Mouse (Mus musculus) midbrain, embryonic 12.5 days (tissue): ENCODE measurements around the gene Cir1. TPM values are rescaled to one million over a fixed set of nuclear protein-coding genes. Genes with fewer than 3 reads are reported as not detected.

Source experiments
- ATAC-seq: fragments of 200-750 bp; cut with Nextera tagmentation; 2 replicates; pipeline ENCODE4 v1.8.0; 2017; ENCODE audit warnings: low read depth, moderate TSS enrichment, moderate library complexity; ENCODE audit not compliant: low FRiP score
- H3K27ac ChIP-seq: fragments of 300-500 bp; sonication (generic); replicated peaks from 2 replicates; pipeline ENCODE4 v1.5.1; 2016; ENCODE audit warnings: mild to moderate bottlenecking
- H3K27me3 ChIP-seq: fragments of 300-500 bp; sonication (generic); 2 replicates; pipeline ENCODE4 v1.6.1; 2016; ENCODE audit warnings: mild to moderate bottlenecking
- H3K36me3 ChIP-seq: fragments of 300-500 bp; sonication (generic); 2 replicates; pipeline ENCODE4 v1.6.1; 2016
- H3K4me1 ChIP-seq: fragments of 300-500 bp; sonication (generic); 2 replicates; pipeline ENCODE4 v1.6.1; 2016
- H3K4me2 ChIP-seq: fragments of 300-500 bp; sonication (generic); replicated peaks from 2 replicates; pipeline ENCODE4 v1.6.1; 2016; ENCODE audit warnings: mild to moderate bottlenecking, moderate library complexity
- H3K4me3 ChIP-seq: fragments of 300-500 bp; sonication (generic); 2 replicates; pipeline ENCODE4 v1.5.1; 2016; ENCODE audit warnings: mild to moderate bottlenecking
- H3K9ac ChIP-seq: fragments of 300-500 bp; sonication (generic); replicated peaks from 2 replicates; pipeline ENCODE4 v1.6.1; 2016; ENCODE audit warnings: mild to moderate bottlenecking, moderate library complexity
- H3K9me3 ChIP-seq: fragments of 300-500 bp; sonication (generic); 2 replicates; pipeline ENCODE4 v1.6.1; 2016; ENCODE audit warnings: mild to moderate bottlenecking
- WGBS: fragments of 180-500 bp; shearing (Covaris S2); methylation state at CpG from one replicate; pipeline ENCODE4 v1.1.7; 2016; 5-methylcytosine and 5-hydroxymethylcytosine counted together
- polyA plus RNA-seq: library from polyadenylated mRNA; unstranded; fragments of >200 nt; fragmentation: Nextera tagmentation; extraction: Ambion mirVana; gene quantifications from 2 replicates; pipeline ENCODE4 v1.2.1, GENCODE M21; 2016

The Cir1 gene
- polyA plus RNA-seq, result 24.7 and 28.3 TPM in 2 replicates

DNA sequence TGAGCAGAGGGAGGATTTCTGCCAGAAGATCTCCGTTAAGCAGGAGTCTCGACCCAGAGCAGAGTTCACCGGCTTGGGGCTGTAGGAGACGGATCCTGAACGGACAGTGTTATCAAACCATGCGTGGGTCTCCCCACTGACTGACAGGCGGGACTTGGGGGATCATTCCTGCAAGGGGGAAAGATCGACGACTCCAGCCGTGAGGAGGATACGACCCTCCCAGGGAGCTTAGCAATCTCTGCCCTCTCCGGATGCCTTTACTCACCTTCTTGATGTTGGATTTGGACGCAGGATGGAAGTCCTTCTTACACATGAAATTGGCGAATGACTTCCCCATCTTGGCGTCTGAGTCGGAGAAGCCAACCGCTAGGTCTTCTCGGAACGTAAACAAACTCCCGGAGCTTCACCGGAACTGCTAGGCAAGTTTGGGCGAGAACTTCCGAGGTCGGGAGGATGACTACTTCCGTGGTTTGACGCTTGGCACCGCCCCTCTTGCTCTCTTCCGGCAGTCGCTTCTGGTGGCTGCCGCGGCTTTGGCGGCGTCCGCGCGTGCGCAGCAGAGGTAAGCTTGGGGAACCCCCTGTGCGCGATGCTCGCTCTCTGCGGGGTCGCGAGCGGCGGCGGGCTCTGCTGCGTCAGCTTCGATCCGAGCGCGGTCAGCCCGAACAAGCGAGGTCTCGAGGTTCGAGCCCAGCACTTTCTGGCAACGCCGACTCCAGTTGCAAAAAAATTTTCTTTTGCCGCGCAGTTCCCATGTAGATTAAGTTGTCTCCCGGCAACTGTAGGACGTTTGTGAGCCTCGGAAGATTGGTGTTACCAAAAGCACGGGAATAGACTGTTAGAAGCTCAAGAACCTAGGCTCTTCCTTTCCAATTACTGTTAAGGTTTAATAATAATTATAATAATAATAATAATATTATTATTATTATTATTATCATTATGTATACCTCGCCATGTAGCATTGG, at the start of gene Cir1, which contains the start of gene Scrn3:
Gene Cir1 (minus strand): TSS at position 550 of the 965 bp plus-strand sequence.
Gene Scrn3 (plus strand): TSS at position 450 of the 965 bp plus-strand sequence.
- H3K4me2 ChIP-seq, result peak within 1 kb of the TSS; percentile 95
- H3K27me3 ChIP-seq, result no peaks in the 10 kb centered on the region
- H3K36me3 ChIP-seq, result peaks cover 18% of the 10 kb centered on the region
- no peaks in the 10 kb centered on the region for H3K9me3 ChIP-seq
- H3K4me3 ChIP-seq, result peak within 1 kb of the TSS; percentile 81
- peak within 1 kb of the TSS; percentile 76 for H3K9ac ChIP-seq
- H3K27ac ChIP-seq, result peak within 1 kb of the TSS; percentile 76
- WGBS, result under 1% methylated on average over 64 of the region's 64 CpGs
- ATAC-seq, result peak; percentile 97
- H3K4me1 ChIP-seq, result peaks cover 17% of the 10 kb centered on the region

DNA sequence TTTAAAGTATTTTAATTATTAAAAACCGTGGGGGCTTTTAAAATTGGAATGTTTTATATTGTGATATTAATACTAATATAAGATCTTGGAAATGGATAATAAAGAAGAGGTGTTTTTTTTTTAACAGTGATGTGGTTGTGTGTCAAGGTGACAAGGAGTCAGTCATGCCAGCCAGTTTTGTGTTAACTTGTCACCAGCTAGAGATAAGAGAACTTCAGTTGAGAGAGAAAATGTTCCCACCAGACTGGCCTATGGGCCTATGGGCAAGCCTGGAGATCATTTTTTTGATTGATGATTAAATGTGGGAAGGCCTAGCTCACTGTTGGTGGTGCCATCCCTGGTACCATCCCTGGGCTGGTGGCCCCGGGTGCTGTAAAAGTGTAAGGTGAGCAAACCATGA, 48.0 kb upstream of the Cir1 start:
- H3K36me3 ChIP-seq, result no peaks in the 10 kb centered on the region
- no peak overlapping the region for H3K9ac ChIP-seq
- H3K4me3 ChIP-seq, result no peak overlapping the region
- WGBS, result 82% methylated on average over 2 of the region's 2 CpGs
- no peak overlapping the region for H3K4me2 ChIP-seq
- H3K27me3 ChIP-seq, result no peaks in the 10 kb centered on the region
- H3K27ac ChIP-seq, result no peak overlapping the region
- no peaks in the 10 kb centered on the region for H3K9me3 ChIP-seq
- ATAC-seq, result no peak
- H3K4me1 ChIP-seq, result no peaks in the 10 kb centered on the region

DNA sequence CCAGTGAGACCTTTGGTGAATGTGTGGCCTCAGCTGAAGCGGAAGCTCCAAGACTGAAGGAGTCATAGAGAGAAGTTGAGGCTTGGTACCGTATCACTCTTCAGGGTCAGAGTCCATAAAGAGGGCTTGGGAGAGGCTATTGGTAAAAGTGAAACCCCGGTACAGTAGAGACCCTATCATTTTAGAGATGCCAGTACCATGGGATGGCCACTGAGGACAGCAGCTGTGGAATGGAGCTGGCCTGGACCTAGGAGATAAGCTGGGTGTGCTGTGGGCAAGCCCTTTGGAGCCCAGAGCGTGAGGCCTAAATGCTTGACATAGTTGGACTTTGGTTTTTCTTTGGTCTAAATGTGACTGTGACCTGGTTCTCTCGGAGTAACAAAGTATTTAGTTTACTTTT, 47.4 kb upstream of the Cir1 start:
- Histone ChIP-seq H3K27ac (no peak overlapping the region), H3K27me3 (no peaks in the 10 kb centered on the region), H3K4me1 (no peaks in the 10 kb centered on the region), H3K4me2 (no peak overlapping the region), H3K9ac (no peak overlapping the region), H3K36me3 (no peaks in the 10 kb centered on the region), H3K4me3 (no peak overlapping the region), H3K9me3 (no peaks in the 10 kb centered on the region)
- no peak for ATAC-seq
- 95% methylated on average over 5 of the region's 5 CpGs for WGBS

DNA sequence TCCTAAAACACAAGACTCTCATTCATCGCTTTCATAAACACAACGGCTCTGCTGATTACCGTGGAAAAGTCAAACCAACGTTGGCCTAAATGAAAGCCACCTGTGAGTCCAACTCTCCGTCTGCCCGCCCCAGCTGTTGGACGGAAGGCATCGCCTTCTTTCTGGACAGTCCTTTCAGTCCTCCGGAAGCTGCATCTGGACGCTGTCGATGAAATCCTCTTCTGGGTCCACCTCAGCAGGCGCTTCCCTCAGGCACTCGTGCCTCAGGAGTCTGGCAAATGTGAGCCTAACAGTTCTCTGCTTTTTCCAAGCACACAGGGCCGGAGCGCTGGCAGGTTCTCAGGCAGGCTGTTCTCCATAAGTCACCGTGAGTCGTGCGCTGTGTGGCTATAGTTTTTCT, 44.5 kb upstream of the Cir1 start:
- WGBS, result 82% methylated on average over 18 of the region's 18 CpGs
- no peaks in the 10 kb centered on the region for H3K36me3 ChIP-seq
- H3K4me3 ChIP-seq, result no peak overlapping the region
- no peaks in the 10 kb centered on the region for H3K9me3 ChIP-seq
- H3K9ac ChIP-seq, result no peak overlapping the region
- no peak overlapping the region for H3K4me2 ChIP-seq
- H3K27me3 ChIP-seq, result no peaks in the 10 kb centered on the region
- peaks cover 2% of the 10 kb centered on the region; the same call in 1 of the 2 replicates for H3K4me1 ChIP-seq
- no peak overlapping the region for H3K27ac ChIP-seq
- ATAC-seq, result no peak

DNA sequence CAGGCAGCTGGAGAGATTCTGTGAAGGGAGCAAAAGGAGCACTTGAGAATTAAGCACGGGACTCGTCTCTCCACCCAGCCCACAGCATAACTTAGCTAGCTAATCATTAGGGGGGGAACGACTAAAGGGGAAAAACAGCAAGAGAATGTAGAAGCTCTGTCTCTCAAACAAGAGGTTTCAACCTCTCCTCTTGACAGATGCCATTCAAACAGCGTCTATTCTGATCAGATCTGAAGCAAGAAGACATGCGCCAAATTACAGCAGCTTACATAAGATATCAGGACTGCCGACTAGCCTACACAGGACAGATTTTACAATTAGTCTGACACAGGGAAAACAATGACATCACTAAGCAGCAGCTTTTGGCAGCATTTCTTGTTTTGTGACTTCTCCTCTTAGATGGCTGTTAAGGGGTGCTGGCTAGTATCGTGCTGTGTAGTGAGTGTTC, 39.5 kb upstream of the Cir1 start:
- Histone ChIP-seq H3K4me1 (peaks cover 12% of the 10 kb centered on the region), H3K27ac (no peak overlapping the region), H3K4me3 (no peak overlapping the region), H3K36me3 (no peaks in the 10 kb centered on the region), H3K9ac (no peak overlapping the region), H3K4me2 (no peak overlapping the region), H3K9me3 (no peaks in the 10 kb centered on the region), H3K27me3 (no peaks in the 10 kb centered on the region)
- WGBS, result 52% methylated on average over 7 of the region's 7 CpGs
- ATAC-seq, result no peak

DNA sequence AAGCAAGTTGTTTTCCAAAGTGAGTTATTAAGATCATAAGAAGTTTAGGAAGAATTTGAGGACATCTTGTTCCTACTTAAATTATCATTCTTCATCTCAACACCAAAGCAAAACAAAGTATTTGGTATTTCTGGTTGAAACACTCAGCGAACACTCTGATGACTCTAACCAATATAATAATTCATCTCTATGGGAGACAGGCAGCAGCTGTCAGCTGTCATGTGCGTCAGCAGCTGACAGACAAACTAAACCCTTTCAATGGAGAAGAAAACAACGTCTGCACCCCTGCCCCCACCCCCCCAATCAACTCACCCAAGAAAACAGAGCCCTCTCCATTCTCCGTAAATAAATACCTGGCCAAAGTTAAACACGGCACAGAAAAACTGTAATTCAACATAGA, 39.0 kb upstream of the Cir1 start:
- Histone ChIP-seq H3K4me3 (no peak overlapping the region), H3K27ac (no peak overlapping the region), H3K27me3 (no peaks in the 10 kb centered on the region), H3K4me1 (peaks cover 12% of the 10 kb centered on the region), H3K36me3 (no peaks in the 10 kb centered on the region), H3K9me3 (no peaks in the 10 kb centered on the region), H3K4me2 (no peak overlapping the region), H3K9ac (no peak overlapping the region)
- no peak for ATAC-seq
- 61% methylated on average over 5 of the region's 5 CpGs for WGBS

DNA sequence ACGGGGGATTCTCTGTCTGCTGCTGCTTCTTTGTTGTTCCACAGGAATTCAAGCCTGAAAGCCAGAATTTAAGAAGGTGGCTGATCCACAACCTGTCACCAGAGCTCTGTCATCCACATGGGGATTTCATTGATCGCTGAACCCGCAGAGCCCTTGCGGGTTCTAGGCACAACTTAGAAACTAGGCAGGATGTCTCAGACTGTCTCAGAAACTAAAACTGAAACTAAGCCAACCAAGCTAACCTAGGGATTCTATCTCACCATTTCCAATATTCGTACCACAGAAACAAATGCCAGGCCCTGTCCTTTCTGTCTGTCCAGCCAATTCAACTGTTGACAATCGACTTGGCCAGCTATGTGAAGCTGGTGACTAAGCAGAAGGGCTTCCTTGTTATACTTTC, 35.7 kb upstream of the Cir1 start:
- no peaks in the 10 kb centered on the region for H3K36me3 ChIP-seq
- ATAC-seq, result no peak

DNA sequence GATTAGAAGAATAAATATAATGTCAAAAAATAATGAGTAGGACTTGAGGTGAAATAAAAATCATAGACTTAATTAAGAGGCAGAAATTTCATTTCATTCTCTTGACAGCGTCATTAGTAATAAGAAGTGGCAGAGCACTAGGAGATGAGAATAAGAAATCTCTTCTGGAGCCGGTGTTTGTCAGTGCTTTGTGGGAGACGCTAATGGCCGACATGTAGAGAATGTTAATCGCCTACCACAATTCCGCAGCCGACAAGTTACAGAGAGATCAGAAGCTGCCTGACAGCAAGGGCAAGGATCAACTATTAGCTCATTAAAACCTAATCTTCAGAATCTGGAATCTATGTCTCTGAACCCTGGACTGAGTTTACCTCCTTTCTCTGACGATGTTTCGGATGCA, 35.3 kb upstream of the Cir1 start:
- ATAC-seq, result no peak
- H3K9ac ChIP-seq, result no peak overlapping the region
- H3K4me1 ChIP-seq, result peaks cover 12% of the 10 kb centered on the region
- H3K4me3 ChIP-seq, result no peak overlapping the region
- WGBS, result 69% methylated on average over 9 of the region's 9 CpGs
- H3K9me3 ChIP-seq, result no peaks in the 10 kb centered on the region
- H3K27me3 ChIP-seq, result no peaks in the 10 kb centered on the region
- H3K36me3 ChIP-seq, result no peaks in the 10 kb centered on the region
- H3K27ac ChIP-seq, result no peak overlapping the region
- H3K4me2 ChIP-seq, result no peak overlapping the region

More for the DNA sequence above, 35.7 kb upstream of the Cir1 start:
- H3K4me1 ChIP-seq, result peaks cover 12% of the 10 kb centered on the region
- 86% methylated on average over 6 of the region's 6 CpGs for whole genome bisulfite sequencing
- H3K4me2 ChIP-seq, result no peak overlapping the region
- H3K9me3 ChIP-seq, result no peaks in the 10 kb centered on the region
- H3K27me3 ChIP-seq, result no peaks in the 10 kb centered on the region
- H3K4me3 ChIP-seq, result no peak overlapping the region
- no peak overlapping the region for H3K27ac ChIP-seq
- no peak overlapping the region for H3K9ac ChIP-seq

DNA sequence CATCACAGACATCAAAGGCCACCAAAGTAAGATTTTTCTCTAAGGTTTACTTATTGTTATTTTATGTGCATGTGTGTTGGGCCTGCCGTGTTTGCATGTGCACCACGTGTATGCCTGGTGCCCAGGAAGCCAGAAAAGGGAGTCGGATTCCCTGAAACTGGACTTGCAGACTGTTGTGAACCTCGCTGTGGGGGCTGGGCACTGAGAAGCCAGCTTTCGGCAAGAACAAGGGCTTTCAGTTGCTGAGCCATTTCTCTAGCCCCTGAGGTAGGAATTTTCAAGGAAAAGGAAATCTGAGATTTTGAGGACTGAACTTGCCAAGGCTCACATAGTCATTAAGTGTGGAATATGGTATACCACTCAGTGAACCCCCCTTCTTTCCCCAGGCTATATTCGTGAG, 34.6 kb upstream of the Cir1 start:
- Histone ChIP-seq H3K4me2 (no peak overlapping the region), H3K4me1 (peaks cover 12% of the 10 kb centered on the region), H3K9ac (no peak overlapping the region), H3K27ac (no peak overlapping the region), H3K36me3 (no peaks in the 10 kb centered on the region), H3K9me3 (no peaks in the 10 kb centered on the region), H3K27me3 (no peaks in the 10 kb centered on the region), H3K4me3 (no peak overlapping the region)
- no peak for ATAC-seq
- WGBS, result 69% methylated on average over 6 of the region's 6 CpGs

DNA sequence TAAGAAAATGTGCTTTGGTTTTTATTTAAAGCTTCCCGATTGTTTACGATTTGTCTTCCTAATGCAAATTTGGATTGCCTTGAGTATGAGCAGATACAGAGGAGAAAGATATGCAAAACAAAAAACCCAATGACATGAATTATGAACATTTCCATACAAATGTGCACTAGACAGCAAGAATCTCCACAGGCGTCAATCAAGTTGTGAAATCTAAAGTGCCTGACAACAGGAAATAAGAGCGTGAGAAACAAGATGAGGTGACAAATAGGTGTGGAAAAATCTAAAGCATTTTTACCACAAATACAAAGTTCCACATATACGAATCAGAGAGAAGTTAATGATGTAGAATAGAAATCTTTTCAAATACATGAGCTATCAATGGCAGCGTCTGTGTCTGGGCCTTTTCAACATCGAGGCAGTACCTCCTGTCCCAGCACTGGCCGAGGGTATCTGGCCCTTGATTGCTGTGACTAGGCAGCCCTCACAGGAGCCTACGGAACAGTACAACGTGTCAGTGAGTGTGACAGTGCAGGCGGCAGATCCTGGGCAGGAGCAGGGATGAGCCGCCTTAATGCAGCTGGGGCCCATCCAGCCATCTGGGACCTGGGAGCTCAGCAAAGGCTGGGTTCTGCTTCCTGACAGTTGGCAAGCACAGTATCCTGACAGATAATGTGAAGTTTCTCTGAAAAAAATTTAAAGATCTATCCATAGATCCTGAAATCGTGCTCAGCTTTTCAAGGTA, 34.0 kb upstream of the Cir1 start:
- no peaks in the 10 kb centered on the region for H3K9me3 ChIP-seq
- H3K4me1 ChIP-seq, result peaks cover 5% of the 10 kb centered on the region
- H3K9ac ChIP-seq, result no peak overlapping the region
- H3K27ac ChIP-seq, result no peak overlapping the region
- no peaks in the 10 kb centered on the region for H3K27me3 ChIP-seq
- 71% methylated on average over 13 of the region's 13 CpGs for WGBS
- no peak overlapping the region for H3K4me3 ChIP-seq
- no peak for ATAC-seq
- no peak overlapping the region for H3K4me2 ChIP-seq
- H3K36me3 ChIP-seq, result no peaks in the 10 kb centered on the region

DNA sequence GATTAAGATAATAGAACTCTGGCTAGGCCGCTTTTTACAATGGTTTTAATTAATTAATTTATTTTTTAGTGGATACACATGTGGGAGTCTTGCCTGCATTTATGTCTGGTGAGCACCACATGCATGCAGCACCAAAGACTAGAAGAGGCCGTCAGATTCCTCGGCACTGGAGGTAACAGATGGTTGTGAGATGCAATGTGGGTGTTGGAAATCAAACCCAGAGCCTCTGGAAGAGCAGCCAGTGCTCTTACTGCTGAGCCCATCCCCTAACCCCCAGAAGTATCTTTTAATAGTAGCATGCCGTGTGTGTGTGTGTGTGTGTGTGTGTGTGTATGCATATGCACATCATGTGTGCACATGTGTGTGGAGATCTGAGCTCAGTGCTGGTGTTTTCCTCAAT, 32.7 kb upstream of the Cir1 start:
- Histone ChIP-seq H3K4me1 (peaks cover 4% of the 10 kb centered on the region; the same call in 1 of the 2 replicates), H3K27me3 (no peaks in the 10 kb centered on the region), H3K9ac (no peak overlapping the region), H3K9me3 (no peaks in the 10 kb centered on the region), H3K36me3 (no peaks in the 10 kb centered on the region), H3K27ac (no peak overlapping the region), H3K4me2 (no peak overlapping the region), H3K4me3 (no peak overlapping the region)
- no peak for ATAC-seq
- 87% methylated on average over 4 of the region's 4 CpGs for WGBS

DNA sequence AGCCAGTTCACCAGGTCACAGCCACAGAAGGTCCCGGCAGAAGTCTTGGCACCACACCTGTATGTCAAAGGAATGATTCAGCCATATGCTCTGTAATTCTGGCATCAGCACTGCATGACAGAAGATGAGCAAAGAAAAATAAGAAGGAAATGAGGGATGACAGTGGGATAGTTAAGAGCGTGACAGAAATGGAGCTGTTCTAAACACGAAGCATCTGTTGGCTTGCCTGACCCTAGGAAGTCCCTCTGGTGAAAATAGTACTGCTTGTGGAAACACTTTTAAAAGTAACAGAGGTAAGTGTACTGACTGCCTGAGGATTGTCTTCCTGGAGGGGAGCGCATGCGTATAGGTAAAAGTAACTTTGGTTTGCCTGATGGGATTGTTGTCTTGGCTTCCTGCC, 31.2 kb upstream of the Cir1 start:
- H3K4me3 ChIP-seq, result no peak overlapping the region
- H3K9me3 ChIP-seq, result no peaks in the 10 kb centered on the region
- no peak overlapping the region for H3K4me2 ChIP-seq
- H3K9ac ChIP-seq, result no peak overlapping the region
- H3K36me3 ChIP-seq, result no peaks in the 10 kb centered on the region
- no peak for ATAC-seq
- 94% methylated on average over 5 of the region's 5 CpGs for WGBS
- H3K4me1 ChIP-seq, result peaks cover 4% of the 10 kb centered on the region; the same call in 1 of the 2 replicates
- no peak overlapping the region for H3K27ac ChIP-seq
- no peaks in the 10 kb centered on the region for H3K27me3 ChIP-seq
